Mouse (Mus musculus) layer of hippocampus, adult 2 months (tissue): ENCODE measurements around the gene Cacna1a. TPM values are rescaled to one million over a fixed set of nuclear protein-coding genes. Genes with fewer than 3 reads are reported as not detected.
A peak's percentile ranks its signal among the peaks of the same experiment; 100 is the strongest.

Experiments
- DNase-seq, 2 experiments: peaks; one replicate each; pipeline ENCODE4 v3.0.0; 2022; ENCODE audit warnings: low spot score in 2 of 2
- H3K27ac ChIP-seq: fragments of 200-600 bp; 2 replicates; pipeline ENCODE4 v1.8.1; 2022
- H3K4me3 ChIP-seq: fragments of 200-600 bp; 2 replicates; pipeline ENCODE4 v1.8.1; 2022; ENCODE audit warnings: mild to moderate bottlenecking
- CTCF ChIP-seq: fragments of 200-600 bp; conservative IDR thresholded peaks from 2 replicates; pipeline ENCODE4 v1.8.1; 2022; ENCODE audit warnings: antibody characterized with exemption, mild to moderate bottlenecking, moderate library complexity
- total RNA-seq, 2 experiments: library from RNA; stranded (reverse); gene quantifications; 2 replicates each; pipeline ENCODE4 v1.2.3; 2021

Cacna1a gene
- total RNA-seq, 2 experiments from 2014 or later, result 207 to 219 TPM

DNA sequence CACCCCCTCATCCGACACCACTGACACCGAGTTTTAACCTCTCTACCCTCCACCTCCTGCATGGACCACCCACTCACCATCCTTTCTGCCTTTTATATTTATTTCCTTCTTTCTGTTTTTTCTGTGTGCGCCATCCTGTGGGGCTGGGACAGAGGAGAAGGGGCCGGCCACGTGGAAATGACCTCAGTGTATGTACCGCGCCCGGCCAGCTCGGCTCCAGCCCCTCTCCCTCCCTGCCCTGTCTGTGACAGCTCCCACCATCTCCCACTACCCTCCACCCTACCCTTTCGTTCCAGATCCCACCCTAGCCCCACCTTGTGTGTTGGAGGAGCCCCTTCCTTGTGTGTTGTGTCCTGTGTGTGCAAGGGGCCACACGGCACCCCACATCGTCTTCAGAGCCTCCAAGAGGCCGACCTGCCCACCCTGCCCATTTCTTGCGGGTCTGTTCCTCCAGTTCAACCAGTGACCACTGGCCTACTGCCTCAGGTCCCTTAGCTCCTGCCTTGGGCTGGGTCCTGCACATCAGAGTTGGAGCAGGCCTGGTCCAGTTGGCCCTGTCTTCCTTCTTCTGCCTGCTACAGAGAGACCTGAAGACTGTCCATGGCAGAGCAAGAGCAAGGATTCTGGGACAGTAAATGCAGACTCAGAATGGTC is 247.3 kb downstream of the Cacna1a start:
- no peak for TF ChIP-seq CTCF
- H3K27ac ChIP-seq, result peak overlapping the region; percentile 78
- DNase-seq, result no peak
- no peak overlapping the region for H3K4me3 ChIP-seq

DNA sequence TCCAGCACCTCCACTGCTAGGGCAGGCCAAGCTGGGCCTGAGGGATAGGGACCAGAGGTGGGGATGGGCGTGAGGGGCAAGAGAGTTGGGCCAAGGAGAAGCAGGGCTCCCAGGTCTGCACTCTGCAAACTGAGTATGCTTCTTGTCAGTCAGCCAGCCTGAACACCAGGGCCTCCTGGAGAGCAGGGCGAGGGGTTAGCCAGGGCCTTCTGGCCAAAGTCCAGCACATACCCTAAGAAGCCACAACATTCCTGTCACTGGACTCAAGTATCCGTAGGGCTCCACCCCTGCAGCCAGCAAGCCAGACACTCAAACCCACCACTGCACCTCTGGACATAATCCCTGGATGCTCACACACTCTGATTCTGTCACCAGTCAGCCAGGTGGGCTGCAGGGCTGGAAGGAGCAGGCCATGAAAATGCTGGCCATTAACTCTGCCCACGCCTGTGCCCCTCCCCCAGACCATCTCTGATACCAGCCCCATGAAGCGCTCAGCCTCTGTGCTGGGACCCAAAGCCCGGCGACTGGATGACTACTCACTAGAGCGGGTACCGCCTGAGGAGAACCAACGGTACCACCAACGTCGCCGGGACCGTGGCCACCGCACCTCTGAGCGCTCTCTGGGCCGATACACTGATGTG is 247.9 kb downstream of the Cacna1a start:
- Histone ChIP-seq H3K4me3 (no peak overlapping the region), H3K27ac (peak overlapping the region; percentile 78)
- TF ChIP-seq CTCF, result no peak
- no peak for DNase-seq

DNA sequence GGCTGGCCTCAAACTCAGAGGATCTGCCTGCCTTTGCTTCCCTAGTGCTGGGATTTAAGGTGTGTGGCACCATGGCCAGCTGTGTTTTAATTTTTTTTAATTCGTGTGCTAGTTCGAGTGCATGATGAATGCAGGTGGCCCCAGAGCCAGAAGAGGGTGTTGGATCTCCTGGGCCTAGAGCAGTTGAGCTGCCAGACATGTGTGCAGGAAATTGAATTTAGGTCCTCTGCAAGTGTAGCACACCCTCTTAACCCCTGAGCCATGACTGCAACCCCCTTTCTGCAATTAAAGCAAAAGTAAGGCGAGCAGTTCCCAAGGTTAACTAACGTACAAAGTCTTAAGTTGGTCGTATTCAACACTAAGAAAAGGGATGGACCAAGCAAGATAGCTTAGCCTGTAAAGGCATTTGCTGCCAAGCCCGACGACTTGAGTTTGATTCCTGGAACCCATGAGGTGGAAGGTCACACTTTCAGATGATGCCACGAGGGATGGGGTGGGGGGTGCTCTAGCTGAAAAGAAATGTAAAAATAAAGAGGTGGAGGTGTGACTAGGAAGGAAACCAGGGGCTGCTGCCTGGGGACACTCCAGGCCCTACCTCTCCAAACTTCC is 249.8 kb downstream of the Cacna1a start:
- no peak for DNase-seq
- Histone ChIP-seq H3K27ac (peak overlapping the region; percentile 83; the same call in 1 of the 2 replicates), H3K4me3 (peak overlapping the region; percentile 58)
- TF ChIP-seq CTCF, result no peak

DNA sequence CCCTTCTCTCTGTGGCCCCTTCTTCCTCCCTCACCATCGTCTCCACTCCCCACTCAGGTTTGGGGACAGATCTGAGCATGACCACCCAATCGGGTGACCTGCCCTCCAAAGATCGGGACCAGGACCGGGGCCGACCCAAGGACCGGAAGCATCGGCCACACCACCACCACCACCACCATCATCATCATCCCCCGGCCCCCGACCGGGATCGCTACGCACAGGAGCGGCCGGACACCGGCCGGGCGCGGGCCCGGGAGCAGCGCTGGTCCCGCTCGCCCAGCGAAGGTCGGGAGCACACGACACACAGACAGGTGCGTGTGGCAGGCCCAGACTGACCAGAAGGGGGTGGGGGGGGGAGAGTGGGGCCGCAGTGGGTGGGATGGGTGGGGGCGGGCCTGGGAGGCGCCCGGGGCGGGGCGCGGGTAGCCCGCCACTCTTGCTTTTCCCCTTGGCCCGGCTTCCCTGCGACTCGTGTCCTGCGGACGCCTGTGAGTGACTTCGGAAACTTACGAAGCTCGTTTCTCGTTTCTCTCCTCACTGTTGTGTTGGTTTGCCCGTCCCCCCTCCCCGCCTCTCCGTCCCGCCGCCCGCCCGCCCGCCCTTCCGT is 250.4 kb downstream of the Cacna1a start:
- no peak for TF ChIP-seq CTCF

DNA sequence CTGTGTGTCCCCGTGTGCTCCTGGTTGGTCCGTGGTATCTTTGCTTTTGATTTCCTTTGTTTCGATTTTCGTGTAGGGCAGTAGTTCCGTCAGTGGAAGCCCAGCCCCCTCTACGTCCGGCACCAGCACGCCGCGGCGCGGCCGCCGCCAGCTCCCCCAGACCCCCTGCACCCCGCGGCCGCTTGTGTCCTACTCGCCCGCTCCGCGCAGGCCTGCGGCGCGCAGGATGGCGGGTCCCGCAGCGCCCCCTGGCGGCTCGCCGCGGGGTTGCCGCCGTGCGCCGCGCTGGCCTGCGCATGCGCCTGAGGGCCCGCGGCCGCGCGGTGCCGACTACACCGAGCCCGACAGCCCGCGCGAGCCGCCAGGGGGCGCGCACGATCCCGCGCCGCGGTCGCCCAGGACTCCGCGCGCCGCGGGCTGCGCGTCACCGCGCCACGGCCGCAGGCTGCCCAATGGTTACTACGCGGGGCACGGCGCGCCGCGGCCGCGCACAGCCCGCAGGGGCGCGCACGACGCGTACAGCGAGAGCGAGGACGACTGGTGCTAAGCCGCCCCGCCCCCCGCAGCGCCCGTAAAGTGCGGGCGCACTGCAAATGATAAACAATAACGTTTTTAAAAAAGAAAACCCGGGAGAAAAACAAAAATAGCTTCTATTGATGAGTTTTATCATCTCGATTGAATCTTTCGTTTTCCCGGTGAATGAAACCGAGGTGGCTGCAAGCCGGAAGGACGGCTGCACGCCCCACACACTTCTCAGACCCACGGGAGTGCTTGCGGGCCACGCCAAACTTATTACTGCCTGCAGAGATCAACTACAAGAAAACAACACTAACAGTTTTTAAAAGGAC is 251.1 kb downstream of the Cacna1a start:
- peak; percentile 90 to 95 for DNase-seq
- H3K4me3 ChIP-seq, result peak overlapping the region; percentile 58
- TF ChIP-seq CTCF, result peak; percentile 62
- peak overlapping the region; percentile 83 for H3K27ac ChIP-seq

More for the DNA sequence above, 250.4 kb downstream of the Cacna1a start:
- Histone ChIP-seq H3K27ac (peak overlapping the region; percentile 83), H3K4me3 (peak overlapping the region; percentile 58)
- DNase-seq, result no peak

DNA sequence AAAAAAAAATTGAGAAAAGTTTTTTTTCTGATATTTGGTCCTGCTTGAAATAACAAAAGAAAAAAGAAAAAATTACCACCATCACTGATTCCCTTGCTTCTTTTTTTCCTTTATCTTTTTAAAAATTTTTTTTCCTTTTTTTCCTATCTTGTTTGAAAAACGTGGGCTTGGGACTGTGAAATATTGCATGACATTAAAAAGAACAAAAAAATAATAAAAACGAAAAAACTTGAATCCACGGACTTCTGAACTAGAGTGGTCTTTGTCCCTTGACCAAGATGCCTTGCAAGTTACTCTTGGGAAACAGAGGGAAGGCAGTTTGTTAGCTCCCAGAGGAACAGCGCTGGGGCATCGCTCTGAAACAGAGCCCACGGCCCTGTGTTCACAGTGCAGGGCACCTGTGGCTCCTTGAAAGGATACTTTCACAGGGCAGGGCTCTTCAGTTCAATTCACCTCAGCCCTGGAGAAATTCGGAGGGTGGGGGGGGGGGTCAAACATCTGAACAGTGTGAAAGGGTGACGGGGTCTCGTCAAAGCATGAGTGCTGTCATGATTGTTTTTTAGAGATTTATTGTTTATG is 251.9 kb downstream of the Cacna1a start:
- no peak for DNase-seq
- no peak for TF ChIP-seq CTCF
- H3K27ac ChIP-seq, result peak overlapping the region; percentile 77
- H3K4me3 ChIP-seq, result peak overlapping the region; percentile 58

DNA sequence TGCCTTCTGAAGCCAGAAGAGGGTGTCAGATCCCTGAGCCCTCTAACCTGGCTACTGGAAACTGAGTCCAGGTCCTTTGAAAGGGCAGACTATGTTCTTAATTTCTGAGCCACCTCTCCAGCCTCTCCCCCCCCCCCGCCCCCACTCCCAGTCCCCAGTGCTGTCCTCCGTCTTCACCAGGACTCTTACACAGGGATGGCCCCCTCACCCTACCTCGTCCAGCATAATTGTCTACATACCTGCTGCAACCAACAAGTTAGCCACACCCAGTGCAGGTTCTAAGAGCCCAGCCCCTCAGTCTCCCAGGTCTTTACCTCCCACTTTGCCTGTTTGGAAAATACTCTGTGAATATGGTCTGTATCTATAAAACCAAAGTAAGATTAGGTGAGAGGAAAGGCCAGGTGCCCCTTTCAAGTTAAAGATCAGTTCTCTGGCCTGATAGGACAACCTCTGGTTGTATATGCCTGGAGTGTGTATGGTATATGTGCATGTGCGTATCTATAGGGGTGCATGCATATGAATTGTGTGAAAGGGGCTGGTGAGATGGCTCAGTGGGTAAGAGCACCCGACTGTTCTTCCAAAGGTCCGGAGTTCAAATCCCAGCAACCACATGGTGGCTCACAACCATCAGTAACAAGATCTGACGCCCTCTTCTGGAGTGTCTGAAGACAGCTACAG is 252.5 kb downstream of the Cacna1a start:
- no peak for DNase-seq
- Histone ChIP-seq H3K4me3 (no peak overlapping the region), H3K27ac (no peak overlapping the region)
- peak; percentile 20; the same call in 1 of the 2 replicates for TF ChIP-seq CTCF

DNA sequence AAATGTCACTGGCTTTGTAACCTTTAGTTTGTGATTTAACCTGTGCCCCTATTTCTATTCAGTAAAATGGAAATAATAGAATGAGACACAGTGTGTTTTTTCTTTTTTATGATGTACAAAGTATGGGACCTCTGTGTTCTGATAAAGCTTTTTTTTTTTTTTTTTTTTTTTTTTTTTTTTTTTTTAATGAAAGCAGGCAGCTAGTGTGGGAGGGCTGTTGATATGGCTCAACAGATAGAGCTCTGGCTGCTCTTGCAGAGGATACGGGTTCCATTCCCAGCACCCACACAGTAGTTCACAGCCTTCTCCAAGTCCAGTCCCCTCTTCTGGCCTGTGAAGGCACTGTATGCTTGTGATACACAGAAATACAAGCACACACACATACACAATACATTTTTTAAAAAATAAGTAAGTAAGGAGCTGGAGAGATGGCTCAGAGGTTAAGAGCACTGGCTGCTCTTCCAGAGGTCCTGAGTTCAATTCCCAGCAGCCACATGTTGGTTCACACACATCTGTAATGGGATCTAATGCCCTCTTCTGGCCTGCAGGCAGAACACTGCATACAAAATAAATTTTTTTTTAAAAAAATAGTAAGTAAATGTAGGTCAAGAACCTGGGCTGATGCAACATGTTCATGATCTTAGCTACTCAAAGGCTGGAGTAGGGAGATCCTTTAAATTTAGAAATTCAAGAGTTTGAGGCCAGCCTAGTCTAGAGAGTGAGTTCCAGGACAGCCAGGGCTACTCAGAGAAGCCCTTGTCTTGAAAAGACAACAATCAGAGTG is 253.5 kb downstream of the Cacna1a start:
- H3K27ac ChIP-seq, result no peak overlapping the region
- peak; percentile 41; the same call in 1 of the 2 replicates for TF ChIP-seq CTCF
- no peak for DNase-seq
- H3K4me3 ChIP-seq, result no peak overlapping the region

DNA sequence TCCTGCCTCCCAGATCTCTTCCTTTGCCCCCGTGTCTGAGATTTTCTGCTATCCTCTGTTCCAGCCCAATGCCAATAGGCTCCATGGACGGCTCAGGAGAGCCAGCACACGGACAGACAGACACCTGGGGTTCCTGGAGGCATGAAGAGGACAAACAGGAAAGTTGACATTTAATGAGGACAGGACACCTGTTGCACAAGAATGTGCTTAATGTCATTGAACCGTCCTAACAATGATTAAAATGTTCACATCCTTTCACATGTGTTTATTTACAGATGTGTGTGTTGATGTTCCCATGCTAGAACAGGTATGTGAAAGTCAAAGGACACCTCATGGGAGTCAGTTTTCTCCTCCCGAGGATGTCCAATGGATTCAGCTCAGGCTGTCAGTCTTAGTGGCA is 254.8 kb downstream of the Cacna1a start:
- no peak for TF ChIP-seq CTCF
- Histone ChIP-seq H3K4me3 (no peak overlapping the region), H3K27ac (no peak overlapping the region)
- no peak for DNase-seq

DNA sequence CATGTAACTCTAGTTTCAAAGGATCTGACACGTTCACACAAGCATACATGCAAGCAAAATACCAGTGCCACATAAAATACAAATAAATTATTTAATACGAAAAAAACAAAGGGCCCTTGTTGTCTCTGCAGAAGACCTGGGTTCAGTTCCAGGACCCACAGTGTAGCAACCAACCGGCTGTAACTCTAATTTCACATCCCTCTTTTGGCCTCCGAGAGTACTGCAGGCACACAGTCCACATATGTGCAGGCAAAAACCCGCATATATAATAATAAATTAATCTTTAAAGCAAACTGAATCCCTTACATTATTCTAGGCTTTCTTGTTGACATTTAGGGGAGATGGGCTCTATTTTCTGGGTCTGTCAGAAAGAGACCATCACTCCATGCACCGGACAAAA is 258.6 kb downstream of the Cacna1a start:
- peak; percentile 59 for TF ChIP-seq CTCF
- H3K4me3 ChIP-seq, result no peak overlapping the region
- H3K27ac ChIP-seq, result no peak overlapping the region
- DNase-seq, result no peak

DNA sequence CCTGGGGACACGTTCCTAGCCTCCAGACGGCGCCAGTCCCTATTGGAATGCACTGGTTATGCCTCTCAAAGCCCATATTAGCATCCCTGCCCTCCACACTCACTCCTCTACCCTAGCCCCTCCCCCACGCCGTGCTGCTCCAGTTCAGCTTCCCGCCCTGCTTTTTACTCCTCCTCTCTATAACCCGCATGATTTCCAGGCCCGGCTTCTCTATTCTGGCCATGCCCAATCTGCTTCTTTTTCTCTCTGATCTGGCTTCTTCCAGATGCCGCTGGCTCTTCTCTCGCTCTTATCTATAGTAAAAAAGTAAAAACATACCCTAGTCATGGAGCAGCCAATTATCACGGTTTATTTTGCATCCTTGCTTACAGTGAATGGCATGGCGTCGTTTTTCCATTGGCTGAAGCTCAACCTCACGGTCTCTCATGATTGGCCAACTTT is 259.2 kb downstream of the Cacna1a start:
- no peak for DNase-seq
- Histone ChIP-seq H3K4me3 (peak overlapping the region; percentile 3; the same call in 1 of the 2 replicates), H3K27ac (no peak overlapping the region)
- no peak for TF ChIP-seq CTCF
